Mouse (Mus musculus) hindbrain, embryonic 16.5 days (tissue): ENCODE results near the gene Gm13090. TPM values are rescaled to one million over a fixed set of nuclear protein-coding genes. Genes with fewer than 3 reads are reported as not detected.

Experiments
- ATAC-seq: fragments of 200-750 bp; cut with Nextera tagmentation; 2 replicates; pipeline ENCODE4 v1.8.0; 2017; ENCODE audit warnings: moderate TSS enrichment, moderate library complexity
- H3K27ac ChIP-seq: fragments of 300-500 bp; sonication (generic); 2 replicates; pipeline ENCODE4 v1.5.1; 2014; ENCODE audit warnings: low read depth, mild to moderate bottlenecking, control low read depth, low read length, moderate library complexity
- H3K27me3 ChIP-seq: fragments of 300-500 bp; sonication (generic); replicated peaks from 2 replicates; pipeline ENCODE4 v1.6.1; 2014; ENCODE audit warnings: low read length; ENCODE audit not compliant: control insufficient read depth, insufficient read depth
- H3K36me3 ChIP-seq: fragments of 300-500 bp; sonication (generic); 2 replicates; pipeline ENCODE4 v1.6.1; 2014; ENCODE audit warnings: mild to moderate bottlenecking, low read length, moderate library complexity, mixed read lengths; ENCODE audit not compliant: control insufficient read depth, insufficient read depth
- H3K4me1 ChIP-seq: fragments of 300-500 bp; sonication (generic); 2 replicates; pipeline ENCODE4 v1.6.1; 2014; ENCODE audit warnings: low read depth, low read length; ENCODE audit not compliant: control insufficient read depth, insufficient read depth
- H3K4me2 ChIP-seq: fragments of 300-500 bp; sonication (generic); 2 replicates; pipeline ENCODE4 v1.6.1; 2014; ENCODE audit warnings: mild to moderate bottlenecking, low read length, control low read depth, moderate library complexity
- H3K4me3 ChIP-seq: fragments of 300-500 bp; sonication (generic); 2 replicates; pipeline ENCODE4 v1.5.1; 2014; ENCODE audit warnings: mild to moderate bottlenecking, low read length, control low read depth, moderate library complexity
- H3K9ac ChIP-seq: fragments of 300-500 bp; sonication (generic); 2 replicates; pipeline ENCODE4 v1.6.1; 2014; ENCODE audit warnings: low read depth, mild to moderate bottlenecking, control low read depth, low read length, moderate library complexity
- H3K9me3 ChIP-seq: fragments of 300-500 bp; sonication (generic); 2 replicates; pipeline ENCODE4 v1.6.1; 2014; ENCODE audit warnings: mild to moderate bottlenecking, low read length, moderate library complexity; ENCODE audit not compliant: control insufficient read depth
- WGBS: fragments of 180-500 bp; shearing (Covaris S2); extraction: QIAGEN DNeasy Blood & Tissue Kit; methylation state at CpG from one replicate; pipeline ENCODE4 v1.1.7; 2014; 5-methylcytosine and 5-hydroxymethylcytosine counted together
- polyA plus RNA-seq: library from polyadenylated mRNA; unstranded; fragments of >200 nt; fragmentation: Nextera tagmentation; extraction: Ambion mirVana; gene quantifications from 2 replicates; pipeline ENCODE4 v1.2.1, GENCODE M21; 2015

Gm13090 gene
- polyA plus RNA-seq, 1 experiment from 2014 or later, result not detected

DNA sequence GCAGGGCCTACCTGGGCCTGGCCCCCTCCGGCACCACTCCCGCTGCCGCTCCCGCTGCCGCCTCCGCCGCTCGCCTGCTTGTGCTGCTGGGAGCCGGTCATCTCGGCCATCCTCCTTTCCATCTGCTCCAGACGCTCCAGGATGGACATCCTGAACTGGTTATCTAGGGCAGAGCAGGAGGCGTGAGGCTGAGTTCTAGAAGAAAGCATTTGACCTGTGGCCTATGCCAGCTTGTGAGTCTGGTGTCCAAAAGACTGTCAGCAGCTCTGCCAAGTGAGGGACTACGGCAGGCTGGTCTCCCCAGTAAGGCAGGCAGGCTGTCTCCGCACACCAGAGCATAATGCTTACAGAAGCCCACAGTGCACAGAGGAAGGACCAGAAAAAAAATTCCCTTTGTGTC is 551 bp upstream of the Gm13090 start:
- Histone ChIP-seq H3K4me3 (no peak overlapping the region), H3K4me2 (no peak overlapping the region), H3K9ac (no peak overlapping the region), H3K9me3 (no peaks in the 10 kb centered on the region), H3K27me3 (no peaks in the 10 kb centered on the region), H3K27ac (peak overlapping the region; percentile 34), H3K4me1 (peaks cover 5% of the 10 kb centered on the region), H3K36me3 (peaks cover 30% of the 10 kb centered on the region)
- 81% methylated on average over 14 of the region's 14 CpGs for WGBS
- no peak for ATAC-seq

DNA sequence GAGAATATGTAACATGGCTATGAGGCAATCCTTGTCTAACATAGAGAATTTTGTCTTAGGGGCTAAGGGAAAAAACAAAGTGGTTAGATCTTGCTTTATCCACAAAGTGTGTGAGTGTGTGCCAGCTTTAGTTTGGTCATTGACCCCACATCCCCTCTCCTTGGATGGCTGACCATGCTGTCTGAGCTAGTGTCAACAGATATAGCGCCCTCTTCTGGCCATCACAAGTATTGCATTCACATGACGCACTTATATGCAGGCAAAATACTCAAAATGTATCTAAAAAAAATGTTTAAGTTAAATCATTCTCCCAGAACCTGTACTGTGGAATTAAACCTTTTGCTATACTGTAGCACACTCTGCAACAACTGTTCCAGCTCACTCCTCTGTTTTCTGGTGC is 5.8 kb downstream of the Gm13090 start:
- Histone ChIP-seq H3K9ac (no peak overlapping the region), H3K27me3 (no peaks in the 10 kb centered on the region), H3K4me3 (no peak overlapping the region), H3K27ac (no peak overlapping the region), H3K4me1 (peaks cover 6% of the 10 kb centered on the region), H3K36me3 (no peaks in the 10 kb centered on the region), H3K4me2 (no peak overlapping the region), H3K9me3 (no peaks in the 10 kb centered on the region)
- 0 out of 2 replicates have a peak, but pooled peaks have one; percentile 34 for ATAC-seq
- 36% methylated on average over 2 of the region's 2 CpGs for WGBS

- WGBS, result 78% methylated on average over 18 of the region's 18 CpGs
- ATAC-seq, result no peak
- Histone ChIP-seq H3K4me2 (no peak overlapping the region), H3K4me3 (no peak overlapping the region), H3K9me3 (no peaks in the 10 kb centered on the region), H3K36me3 (no peaks in the 10 kb centered on the region), H3K9ac (no peak overlapping the region), H3K4me1 (peaks cover 9% of the 10 kb centered on the region), H3K27ac (no peak overlapping the region), H3K27me3 (no peaks in the 10 kb centered on the region)
Observed at GRCm38 (mm10) chr4:151096334-151097103, 7.1 kb downstream of the Gm13090 start.

DNA sequence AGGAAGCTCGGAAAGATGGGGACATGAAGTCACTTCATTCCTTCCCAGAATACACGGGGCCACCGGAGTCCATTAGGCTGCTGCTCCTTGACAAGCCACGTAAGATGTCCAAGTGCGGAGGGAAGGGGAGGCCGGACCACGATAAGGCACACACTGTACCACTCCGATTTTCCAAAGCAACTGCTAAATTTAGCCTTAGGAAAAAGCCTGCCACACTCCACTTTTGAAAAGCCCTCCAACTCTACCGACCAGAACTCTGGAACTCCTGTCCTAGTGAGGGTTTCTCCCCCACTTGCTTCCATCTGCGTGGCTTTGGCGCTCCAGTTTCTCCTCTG is 7.7 kb downstream of the Gm13090 start:
- Histone ChIP-seq H3K4me1 (peaks cover 13% of the 10 kb centered on the region), H3K4me3 (no peak overlapping the region), H3K9ac (no peak overlapping the region), H3K27ac (no peak overlapping the region), H3K27me3 (no peaks in the 10 kb centered on the region), H3K4me2 (no peak overlapping the region), H3K9me3 (no peaks in the 10 kb centered on the region), H3K36me3 (no peaks in the 10 kb centered on the region)
- ATAC-seq, result no peak
- WGBS, result 88% methylated on average over 11 of the region's 11 CpGs

GRCm38 (mm10) chr4:151103646-151104045 is 14.3 kb downstream of the Gm13090 start:
- no peaks in the 10 kb centered on the region for H3K27me3 ChIP-seq
- H3K4me3 ChIP-seq, result no peak overlapping the region
- no peaks in the 10 kb centered on the region for H3K36me3 ChIP-seq
- WGBS, result 71% methylated on average over 11 of the region's 11 CpGs
- no peak for ATAC-seq
- H3K27ac ChIP-seq, result peak overlapping the region; percentile 14; the same call in 1 of the 2 replicates
- H3K9me3 ChIP-seq, result no peaks in the 10 kb centered on the region
- peak overlapping the region; percentile 20; the same call in 1 of the 2 replicates for H3K4me2 ChIP-seq
- H3K9ac ChIP-seq, result no peak overlapping the region
- H3K4me1 ChIP-seq, result peaks cover 38% of the 10 kb centered on the region

GRCm38 (mm10) chr4:151104147-151104546 is 14.8 kb downstream of the Gm13090 start:
- Histone ChIP-seq H3K27me3 (no peaks in the 10 kb centered on the region), H3K9me3 (no peaks in the 10 kb centered on the region), H3K4me1 (peaks cover 43% of the 10 kb centered on the region), H3K4me2 (peak overlapping the region; percentile 20), H3K9ac (no peak overlapping the region), H3K27ac (no peak overlapping the region), H3K36me3 (no peaks in the 10 kb centered on the region), H3K4me3 (no peak overlapping the region)
- WGBS, result 80% methylated on average over 10 of the region's 10 CpGs
- ATAC-seq, result no peak

- no peaks in the 10 kb centered on the region for H3K27me3 ChIP-seq
- no peaks in the 10 kb centered on the region for H3K9me3 ChIP-seq
- ATAC-seq, result no peak
- H3K36me3 ChIP-seq, result no peaks in the 10 kb centered on the region
- H3K4me3 ChIP-seq, result peak overlapping the region; percentile 85
- no peak overlapping the region for H3K9ac ChIP-seq
- peaks cover 41% of the 10 kb centered on the region for H3K4me1 ChIP-seq
- 48% methylated on average over 6 of the region's 6 CpGs for WGBS
- H3K27ac ChIP-seq, result no peak overlapping the region
- H3K4me2 ChIP-seq, result peak overlapping the region; percentile 64
Observed at GRCm38 (mm10) chr4:151105886-151106285, 16.5 kb downstream of the Gm13090 start.

DNA sequence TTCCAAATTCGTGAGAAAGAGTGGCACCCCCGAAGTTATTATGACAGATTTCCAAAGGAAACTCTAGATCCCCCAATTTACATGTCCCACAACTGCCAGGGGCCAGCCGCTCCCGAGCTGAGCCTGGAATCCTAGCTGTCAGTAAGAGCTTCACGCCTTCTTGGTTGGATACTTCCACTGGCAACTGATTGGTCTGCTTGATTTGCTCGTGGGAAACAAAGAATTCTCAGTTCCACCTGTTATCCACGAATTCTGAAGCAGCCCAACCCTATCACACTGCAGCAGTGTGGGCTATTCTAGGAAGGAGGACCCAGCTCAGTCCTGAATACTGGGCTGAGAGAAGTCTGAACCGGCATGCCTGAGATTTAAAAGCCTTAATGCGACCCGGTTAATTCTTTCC is 17.1 kb downstream of the Gm13090 start:
- 25% methylated on average over 10 of the region's 10 CpGs for WGBS
- peak overlapping the region; percentile 64 for H3K4me2 ChIP-seq
- peak overlapping the region; percentile 15 for H3K9ac ChIP-seq
- peaks cover 41% of the 10 kb centered on the region for H3K4me1 ChIP-seq
- H3K4me3 ChIP-seq, result peak overlapping the region; percentile 85
- no peaks in the 10 kb centered on the region for H3K36me3 ChIP-seq
- H3K27me3 ChIP-seq, result no peaks in the 10 kb centered on the region
- H3K9me3 ChIP-seq, result no peaks in the 10 kb centered on the region
- no peak overlapping the region; the same call in 1 of the 2 replicates for H3K27ac ChIP-seq
- no peak for ATAC-seq

DNA sequence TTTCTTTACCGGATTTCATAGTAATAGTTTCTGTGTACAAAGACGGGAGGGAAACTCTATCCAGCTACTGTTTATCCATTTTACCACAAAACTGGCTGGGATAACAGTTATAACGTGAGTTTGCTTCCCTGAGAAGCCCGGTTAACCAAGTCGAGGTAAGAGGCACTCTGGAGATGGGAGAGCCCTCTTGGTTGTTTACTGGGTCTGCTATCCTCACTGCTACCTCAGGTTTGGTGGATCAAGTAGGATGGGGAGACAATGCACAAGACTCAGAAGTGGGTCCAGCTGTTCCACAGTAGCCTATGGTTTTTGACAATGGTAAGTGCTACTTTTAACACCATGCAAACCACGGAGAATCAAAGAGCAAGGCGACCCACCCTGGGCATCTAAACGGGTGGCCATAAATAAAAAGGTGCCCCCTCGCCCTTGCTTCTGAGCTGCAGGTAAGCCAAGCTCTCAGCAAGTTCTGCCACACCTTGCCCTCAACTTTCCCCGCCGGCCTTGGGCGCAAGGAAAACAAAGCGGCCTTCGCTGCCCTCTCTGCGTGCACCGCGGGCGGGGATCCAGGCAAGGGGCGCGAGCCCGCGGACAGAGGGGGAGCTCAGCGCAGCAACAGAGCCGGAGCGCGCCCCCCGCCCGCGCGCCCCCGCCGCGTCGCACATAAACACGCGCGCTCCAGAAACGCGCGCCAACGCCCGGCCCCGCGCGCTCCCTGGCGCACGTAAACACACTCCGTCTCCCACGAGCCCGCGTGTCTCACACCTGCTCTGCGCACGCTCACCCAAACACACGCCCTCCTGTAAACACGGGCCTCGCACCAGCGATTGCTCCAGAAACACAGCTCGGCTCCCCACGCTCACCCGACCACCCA is 18.0 kb downstream of the Gm13090 start:
- 1% methylated on average over 56 of the region's 60 CpGs for WGBS
- Histone ChIP-seq H3K36me3 (no peaks in the 10 kb centered on the region), H3K4me3 (peak overlapping the region; percentile 85), H3K9ac (peak overlapping the region; percentile 94), H3K4me1 (peaks cover 33% of the 10 kb centered on the region), H3K4me2 (peak overlapping the region; percentile 64), H3K9me3 (no peaks in the 10 kb centered on the region), H3K27me3 (no peaks in the 10 kb centered on the region), H3K27ac (peak overlapping the region; percentile 97)
- peak; percentile 49 for ATAC-seq
